Mouse (Mus musculus) heart, embryonic 10.5 days (tissue): ENCODE measurements around the gene Gm43552. TPM values are rescaled to one million over a fixed set of nuclear protein-coding genes. Genes with fewer than 3 reads are reported as not detected.
"Not testable (repeated sequence)": the region's sequence is repeated elsewhere in the genome, so short reads cannot be mapped to it uniquely, and the experiment has no call there.

Experiments
- DNase-seq: peaks from one replicate; pipeline ENCODE4 v3.0.0-alpha.2; 2017; ENCODE audit warnings: low spot score
- H3K27ac ChIP-seq: fragments of 300-500 bp; sonication (generic); 2 replicates; pipeline ENCODE4 v1.5.1; 2016; ENCODE audit warnings: mild to moderate bottlenecking
- H3K27me3 ChIP-seq: fragments of 300-500 bp; sonication (generic); 2 replicates; pipeline ENCODE4 v1.6.1; 2016; ENCODE audit warnings: mild to moderate bottlenecking; ENCODE audit not compliant: poor library complexity, insufficient read depth, severe bottlenecking
- H3K36me3 ChIP-seq: fragments of 300-500 bp; sonication (generic); 2 replicates; pipeline ENCODE4 v1.6.1; 2016; ENCODE audit warnings: mild to moderate bottlenecking, moderate library complexity
- H3K4me1 ChIP-seq: fragments of 300-500 bp; sonication (generic); 2 replicates; pipeline ENCODE4 v1.6.1; 2016; ENCODE audit warnings: mild to moderate bottlenecking
- H3K4me3 ChIP-seq: fragments of 300-500 bp; sonication (generic); 2 replicates; pipeline ENCODE4 v1.5.1; 2016; ENCODE audit warnings: mild to moderate bottlenecking, moderate library complexity
- H3K9me3 ChIP-seq: fragments of 300-500 bp; sonication (generic); 2 replicates; pipeline ENCODE4 v1.6.1; 2016; ENCODE audit warnings: mild to moderate bottlenecking, moderate library complexity
- WGBS: fragments of 180-500 bp; shearing (Covaris S2); methylation state at CpG from one replicate; pipeline ENCODE4 v1.1.7; 2016; 5-methylcytosine and 5-hydroxymethylcytosine counted together
- polyA plus RNA-seq: library from polyadenylated mRNA; unstranded; fragments of >200 nt; fragmentation: Nextera tagmentation; extraction: Ambion mirVana; gene quantifications from 2 replicates; pipeline ENCODE4 v1.2.1, GENCODE M21; 2016

The Gm43552 gene
- polyA plus RNA-seq, 1 experiment from 2014 or later, result not detected

DNA sequence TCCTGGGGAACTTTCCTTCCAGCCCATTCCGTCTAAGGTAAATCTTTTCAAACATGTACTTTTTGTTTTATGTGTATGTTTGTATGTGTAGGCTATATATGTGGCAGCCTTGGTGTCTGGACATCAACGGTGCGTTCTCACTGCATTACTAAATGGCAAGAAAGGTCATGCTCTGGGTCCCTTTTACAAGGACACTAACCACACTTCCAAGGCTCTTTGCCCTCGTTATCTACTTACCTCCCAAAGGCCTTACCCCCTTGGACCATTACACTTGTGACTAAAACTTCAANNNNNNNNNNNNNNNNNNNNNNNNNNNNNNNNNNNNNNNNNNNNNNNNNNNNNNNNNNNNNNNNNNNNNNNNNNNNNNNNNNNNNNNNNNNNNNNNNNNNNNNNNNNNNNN, 9.6 kb downstream of the Gm43552 start:
- Histone ChIP-seq H3K27me3 (no peaks in the 10 kb centered on the region), H3K36me3 (0 out of 2 replicates have a peak, but pooled peaks cover 2% of the 10 kb centered on the region), H3K4me3 (no peak overlapping the region), H3K9me3 (no peaks in the 10 kb centered on the region), H3K27ac (no peak overlapping the region), H3K4me1 (peaks cover 31% of the 10 kb centered on the region)
- WGBS, result 78% methylated on average over 4 of the region's 4 CpGs
- no peak for DNase-seq

- no peaks in the 10 kb centered on the region for H3K9me3 ChIP-seq
- H3K27ac ChIP-seq, result peak overlapping the region; percentile 69
- DNase-seq, result no peak
- no peaks in the 10 kb centered on the region for H3K36me3 ChIP-seq
- WGBS, result 31% methylated on average over 4 of the region's 4 CpGs
- no peak overlapping the region for H3K4me3 ChIP-seq
- peaks cover 21% of the 10 kb centered on the region for H3K4me1 ChIP-seq
- H3K27me3 ChIP-seq, result no peaks in the 10 kb centered on the region
Observed at GRCm38 (mm10) chr5:65480511-65480910, 12.1 kb downstream of the Gm43552 start.

GRCm38 (mm10) chr5:65479681-65480445, 12.8 kb downstream of the Gm43552 start:
- peaks cover 21% of the 10 kb centered on the region for H3K4me1 ChIP-seq
- no peaks in the 10 kb centered on the region for H3K27me3 ChIP-seq
- no peaks in the 10 kb centered on the region for H3K9me3 ChIP-seq
- no peak for DNase-seq
- H3K27ac ChIP-seq, result peak overlapping the region; percentile 69
- no peak overlapping the region for H3K4me3 ChIP-seq
- no peaks in the 10 kb centered on the region for H3K36me3 ChIP-seq
- WGBS, result 89% methylated on average over 9 of the region's 9 CpGs

DNA sequence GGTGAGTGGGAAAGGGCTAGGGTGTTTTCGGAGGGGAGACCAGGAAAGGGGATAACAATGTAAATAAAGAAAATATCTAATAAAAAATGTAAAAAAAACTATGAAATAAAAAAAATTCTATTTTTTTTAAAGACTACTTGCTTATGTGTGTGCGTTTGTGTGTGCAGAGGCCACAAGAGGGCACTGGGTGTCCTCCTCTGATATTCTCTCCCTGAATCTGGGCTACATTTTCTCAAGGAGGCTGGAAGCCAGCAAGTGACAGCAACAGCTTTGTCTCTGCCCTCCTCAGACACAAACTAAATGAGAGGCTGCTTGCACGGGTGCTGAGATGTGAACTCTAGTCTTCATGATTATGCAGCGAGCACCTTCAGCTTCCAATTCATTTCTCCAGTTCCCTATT, 14.4 kb downstream of the Gm43552 start:
- Histone ChIP-seq H3K4me3 (no peak overlapping the region), H3K36me3 (no peaks in the 10 kb centered on the region), H3K9me3 (no peaks in the 10 kb centered on the region), H3K27me3 (no peaks in the 10 kb centered on the region), H3K4me1 (peaks cover 14% of the 10 kb centered on the region), H3K27ac (peak overlapping the region; percentile 17; the same call in 1 of the 2 replicates)
- WGBS, result 65% methylated on average over 4 of the region's 4 CpGs
- no peak for DNase-seq

- not testable (repeated sequence) for H3K36me3 ChIP-seq, DNase-seq, H3K27me3 ChIP-seq, H3K4me3 ChIP-seq, H3K9me3 ChIP-seq, H3K27ac ChIP-seq
- peaks cover 19% of the 10 kb centered on the region for H3K4me1 ChIP-seq
- WGBS, result 93% methylated on average over 4 of the region's 4 CpGs
Observed at GRCm38 (mm10) chr5:65476739-65477138, 15.9 kb downstream of the Gm43552 start.

DNA sequence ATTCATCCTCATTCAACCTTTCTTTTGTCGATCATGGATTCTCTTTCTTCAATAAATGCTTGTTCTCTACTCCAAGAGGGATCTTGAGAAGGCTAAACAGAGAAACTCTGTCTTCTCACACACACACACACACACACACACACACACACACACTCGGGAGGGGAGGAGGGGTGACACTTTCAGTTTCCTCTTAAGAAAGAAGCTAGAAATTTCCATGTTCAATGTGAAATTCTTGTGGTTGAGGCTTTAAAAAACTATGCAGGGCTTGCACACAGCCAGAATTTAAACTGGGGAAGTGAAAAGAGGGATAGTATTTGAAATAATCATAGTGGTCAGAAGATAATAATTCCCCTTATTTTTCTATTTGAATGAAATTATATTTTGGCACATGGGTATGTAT, 16.8 kb downstream of the Gm43552 start:
- no peak for DNase-seq

GRCm38 (mm10) chr5:65469766-65470165, 22.9 kb downstream of the Gm43552 start:
- Histone ChIP-seq H3K27me3 (no peaks in the 10 kb centered on the region), H3K4me3 (no peak overlapping the region), H3K9me3 (no peaks in the 10 kb centered on the region), H3K36me3 (peaks cover 29% of the 10 kb centered on the region), H3K27ac (no peak overlapping the region), H3K4me1 (peaks cover 4% of the 10 kb centered on the region; the same call in 1 of the 2 replicates)
- 87% methylated on average over 6 of the region's 6 CpGs for WGBS
- no peak for DNase-seq

More for the DNA sequence above, 16.8 kb downstream of the Gm43552 start:
- no peak overlapping the region for H3K27ac ChIP-seq
- no peaks in the 10 kb centered on the region for H3K27me3 ChIP-seq
- no peaks in the 10 kb centered on the region for H3K9me3 ChIP-seq
- H3K4me3 ChIP-seq, result no peak overlapping the region
- no peaks in the 10 kb centered on the region for H3K36me3 ChIP-seq
- H3K4me1 ChIP-seq, result peaks cover 16% of the 10 kb centered on the region
- 79% methylated on average over 2 of the region's 2 CpGs for WGBS

DNA sequence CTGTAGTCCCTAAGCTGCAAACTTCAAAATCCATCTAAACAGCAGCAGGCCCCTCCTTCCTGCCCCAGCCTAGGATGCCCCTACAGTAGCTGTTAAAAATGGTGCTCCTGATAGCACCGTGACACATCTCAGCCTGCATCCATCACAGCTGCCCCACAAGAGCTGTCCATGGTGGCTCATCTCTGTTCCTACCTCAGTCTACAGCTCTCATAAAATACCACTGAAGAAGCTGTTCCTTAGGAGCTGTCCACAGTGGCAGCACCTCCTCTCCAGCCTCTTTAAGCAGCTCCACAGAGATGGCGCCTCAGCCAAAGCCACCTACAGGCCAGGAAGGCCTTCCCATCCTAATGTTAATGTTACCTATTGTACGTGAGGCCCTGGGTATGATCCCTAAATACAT, 25.7 kb downstream of the Gm43552 start:
- Histone ChIP-seq H3K4me1 (no peaks in the 10 kb centered on the region), H3K4me3 (no peak overlapping the region), H3K36me3 (peaks cover 34% of the 10 kb centered on the region), H3K9me3 (no peaks in the 10 kb centered on the region), H3K27ac (no peak overlapping the region), H3K27me3 (no peaks in the 10 kb centered on the region)
- no peak for DNase-seq
- WGBS, result 50% methylated on average over 3 of the region's 3 CpGs

DNA sequence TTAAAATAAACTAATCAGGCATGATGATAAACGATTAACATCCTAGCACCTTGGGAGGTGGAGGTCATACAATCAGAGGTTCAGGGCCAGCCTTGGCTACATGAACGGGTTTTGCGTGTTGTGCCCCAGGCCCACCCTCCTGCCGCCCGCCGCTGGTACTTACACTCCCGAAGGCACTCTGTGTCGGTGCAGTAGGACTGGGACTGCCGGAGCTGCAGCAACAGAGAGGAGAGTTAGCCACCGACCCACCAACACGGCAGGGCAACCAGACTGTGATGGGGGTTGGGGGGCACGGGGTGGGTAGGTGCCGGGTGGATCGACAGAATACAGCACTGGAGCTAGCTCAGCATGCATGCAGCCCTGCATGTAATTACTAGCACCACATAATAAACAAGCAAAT, 32.3 kb downstream of the Gm43552 start:
- peaks cover 38% of the 10 kb centered on the region for H3K4me1 ChIP-seq
- 86% methylated on average over 14 of the region's 14 CpGs for WGBS
- no peaks in the 10 kb centered on the region for H3K9me3 ChIP-seq
- peaks cover 20% of the 10 kb centered on the region for H3K36me3 ChIP-seq
- H3K4me3 ChIP-seq, result no peak overlapping the region
- H3K27ac ChIP-seq, result peak overlapping the region; percentile 36; the same call in 1 of the 2 replicates
- H3K27me3 ChIP-seq, result no peaks in the 10 kb centered on the region
- no peak for DNase-seq

DNA sequence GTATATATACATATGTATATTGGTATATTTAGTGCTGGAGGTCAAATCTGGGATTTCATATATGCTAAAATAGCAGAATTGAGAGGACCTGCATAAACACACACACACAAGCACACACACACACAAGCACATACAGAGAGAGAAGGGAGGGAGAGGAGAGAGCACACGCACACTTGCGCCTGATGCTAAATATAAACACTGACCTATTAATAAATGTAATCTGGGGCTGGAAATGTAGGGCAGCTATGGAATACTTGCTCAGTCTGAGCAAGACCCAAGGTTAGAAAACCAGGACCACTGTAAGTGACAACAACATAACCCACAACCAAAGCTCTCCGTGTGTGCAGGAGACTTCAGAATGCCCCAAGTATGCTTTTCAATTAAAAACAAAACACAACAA, 33.2 kb downstream of the Gm43552 start:
- Histone ChIP-seq H3K4me1 (peaks cover 48% of the 10 kb centered on the region), H3K9me3 (no peaks in the 10 kb centered on the region), H3K36me3 (peaks cover 17% of the 10 kb centered on the region), H3K4me3 (no peak overlapping the region), H3K27me3 (no peaks in the 10 kb centered on the region), H3K27ac (peak overlapping the region; percentile 60; the same call in 1 of the 2 replicates)
- whole genome bisulfite sequencing, result 66% methylated on average over 3 of the region's 3 CpGs
- DNase-seq, result no peak

DNA sequence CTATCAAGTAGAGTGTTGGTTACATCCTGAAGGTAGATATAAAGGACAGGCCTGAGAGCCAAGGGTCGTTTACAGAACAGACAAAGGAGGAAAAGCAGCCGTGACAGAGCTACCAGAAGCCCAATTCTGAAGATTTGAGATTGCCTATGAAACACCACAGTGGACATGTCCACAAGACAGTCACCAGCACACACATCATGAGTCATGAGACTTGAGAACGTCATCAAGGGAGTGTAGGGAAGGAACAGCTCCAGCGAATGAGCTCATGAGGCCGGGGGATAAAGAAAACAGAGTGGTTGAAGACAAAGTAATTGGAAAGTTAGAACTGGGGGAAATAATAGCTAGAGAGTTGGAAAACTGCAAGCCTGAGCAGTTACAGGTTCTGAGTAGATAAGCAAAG, 34.8 kb downstream of the Gm43552 start:
- Histone ChIP-seq H3K27me3 (no peaks in the 10 kb centered on the region), H3K4me1 (peaks cover 48% of the 10 kb centered on the region), H3K27ac (peak overlapping the region; percentile 60), H3K36me3 (peaks cover 16% of the 10 kb centered on the region; the same call in 1 of the 2 replicates), H3K9me3 (no peaks in the 10 kb centered on the region), H3K4me3 (no peak overlapping the region)
- 38% methylated on average over 5 of the region's 5 CpGs for WGBS
- DNase-seq, result no peak

DNA sequence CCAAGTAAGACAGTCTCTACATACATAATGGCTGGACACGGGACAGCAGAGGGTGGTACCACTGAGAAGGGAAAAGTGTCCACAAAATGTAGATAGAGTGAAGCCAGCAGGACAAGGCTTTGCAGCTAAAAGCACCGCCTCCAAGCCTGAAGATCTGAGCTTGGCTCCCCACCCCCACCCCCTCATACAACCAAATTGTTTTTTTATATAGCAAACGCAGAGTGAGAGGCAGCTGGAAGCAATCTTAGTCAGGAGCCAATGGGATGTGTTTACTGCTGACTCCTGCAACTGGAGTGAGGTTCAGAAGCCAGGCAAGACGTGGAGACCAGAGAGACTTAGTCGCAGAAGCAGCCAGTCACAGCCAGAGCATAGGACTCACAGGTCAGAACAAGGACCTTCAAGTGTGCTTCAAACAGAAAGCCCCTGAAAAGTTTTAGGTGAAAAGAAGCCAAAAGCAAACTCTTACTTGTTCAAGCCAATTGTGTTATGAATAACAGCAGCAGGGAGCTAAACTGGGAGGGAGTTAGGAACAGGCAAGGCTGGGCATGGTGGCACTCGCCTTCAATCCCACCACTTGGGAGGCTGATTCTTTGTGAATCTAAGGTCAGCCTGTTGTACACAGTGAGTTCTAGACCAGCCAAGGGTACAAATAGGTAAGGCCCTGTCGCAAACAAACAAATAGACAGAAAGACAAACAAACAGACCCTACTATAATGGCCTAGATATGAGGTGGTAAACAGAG, 35.4 kb downstream of the Gm43552 start:
- Histone ChIP-seq H3K36me3 (peaks cover 22% of the 10 kb centered on the region), H3K4me3 (no peak overlapping the region), H3K27ac (peak overlapping the region; percentile 60), H3K9me3 (no peaks in the 10 kb centered on the region), H3K27me3 (no peaks in the 10 kb centered on the region), H3K4me1 (peaks cover 48% of the 10 kb centered on the region)
- DNase-seq, result no peak
- WGBS, result 62% methylated on average over 7 of the region's 7 CpGs

DNA sequence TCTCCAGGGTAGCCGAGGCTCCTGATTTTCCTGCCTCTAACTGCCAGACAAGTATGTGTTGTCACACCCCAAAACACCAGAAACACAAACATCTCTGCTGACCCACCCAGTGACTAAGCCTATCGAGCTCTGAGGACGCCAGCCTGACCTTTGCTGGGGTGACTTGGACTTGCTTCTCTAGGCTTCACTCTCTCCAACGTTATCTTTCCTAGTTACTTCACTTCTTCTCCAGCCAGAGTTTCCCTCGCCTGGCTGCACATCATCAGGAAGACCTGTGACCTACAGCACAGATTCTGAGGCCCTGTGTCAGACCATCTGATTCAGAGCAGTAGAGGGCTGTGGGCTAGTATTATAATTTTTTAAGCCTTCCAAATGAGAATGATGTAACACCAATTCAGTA, 37.9 kb downstream of the Gm43552 start:
- peak overlapping the region; percentile 5; the same call in 1 of the 2 replicates for H3K27ac ChIP-seq

More for the DNA sequence above, 37.9 kb downstream of the Gm43552 start:
- DNase-seq, result no peak
- 16% methylated on average over 5 of the region's 5 CpGs for WGBS
- no peaks in the 10 kb centered on the region for H3K9me3 ChIP-seq
- H3K36me3 ChIP-seq, result peaks cover 25% of the 10 kb centered on the region
- peaks cover 48% of the 10 kb centered on the region for H3K4me1 ChIP-seq
- H3K4me3 ChIP-seq, result no peak overlapping the region
- H3K27me3 ChIP-seq, result no peaks in the 10 kb centered on the region
